Mouse (Mus musculus): ENCODE measurements around the gene Orai2.

GRCm38 (mm10) chr5:136182049-136182448, 11.5 kb upstream of the Orai2 start:
- TF ChIP-seq CTCF (conservative IDR thresholded peaks at IDR 0.05; ENCODE audit: low read length) (no peak), NANOG (IDR thresholded peaks at IDR 0.05; ENCODE audit: borderline replicate concordance, low read length) (no peak)
